Mouse (Mus musculus) MEL (cell line): ENCODE results near the gene Sgpp2. TPM values are rescaled to one million over a fixed set of nuclear protein-coding genes. Genes with fewer than 3 reads are reported as not detected.

Experiments
- DNase-seq: peaks from one replicate; pipeline ENCODE4 v3.0.0; 2011; ENCODE audit warnings: low read depth, low spot score
- H3K27ac ChIP-seq: 2 replicates; pipeline ENCODE4 v1.5.1; 2012; ENCODE audit warnings: low read depth, mild to moderate bottlenecking, control low read depth, low read length, moderate library complexity; ENCODE audit not compliant: control insufficient read depth
- H3K27me3 ChIP-seq, 2 experiments: fragments of 150-350 bp in 1 of 2; sonication (generic) in 1 of 2; 2 replicates each; pipeline ENCODE4 v1.6.1; 2012; ENCODE audit warnings: low read length in 2 of 2, mild to moderate bottlenecking in 2 of 2, improper control_type of control experiment in 1 of 2, moderate library complexity in 1 of 2; ENCODE audit not compliant: insufficient read depth in 2 of 2, control insufficient read depth in 1 of 2
- H3K36me3 ChIP-seq, 2 experiments: 2 replicates each; pipeline ENCODE4 v1.6.1; 2012 to 2014; ENCODE audit warnings: low read length in 2 of 2, improper control_type of control experiment in 1 of 2, inconsistent platforms in 1 of 2, mild to moderate bottlenecking in 1 of 2; ENCODE audit not compliant: insufficient read depth in 2 of 2, control insufficient read depth in 1 of 2
- H3K4me1 ChIP-seq, 2 experiments: fragments of 150-350 bp in 1 of 2; sonication (generic) in 1 of 2; 2 replicates each; pipeline ENCODE4 v1.6.1; 2012; ENCODE audit warnings: low read length in 2 of 2, improper control_type of control experiment in 1 of 2, mild to moderate bottlenecking in 1 of 2; ENCODE audit not compliant: insufficient read depth in 2 of 2, control insufficient read depth in 1 of 2
- H3K4me3 ChIP-seq, 2 experiments: fragments of 150-350 bp in 1 of 2; sonication (generic) in 1 of 2; 2 replicates each; pipeline ENCODE4 v1.5.1; 2012; ENCODE audit warnings: low read depth in 2 of 2, low read length in 2 of 2, mild to moderate bottlenecking in 2 of 2, moderate library complexity in 2 of 2, control low read depth in 1 of 2, improper control_type of control experiment in 1 of 2; ENCODE audit not compliant: control insufficient read depth in 1 of 2, insufficient read depth in 1 of 2
- H3K79me2 ChIP-seq: 2 replicates; pipeline ENCODE4 v1.6.1; 2012; ENCODE audit warnings: mild to moderate bottlenecking, low read length, moderate library complexity; ENCODE audit not compliant: control insufficient read depth, poor library complexity, insufficient read depth
- H3K9ac ChIP-seq: 2 replicates; pipeline ENCODE4 v1.6.1; 2012; ENCODE audit warnings: low read depth, mild to moderate bottlenecking, control low read depth, low read length, moderate library complexity; ENCODE audit not compliant: control insufficient read depth, poor library complexity, severe bottlenecking
- H3K9me3 ChIP-seq: fragments of 150-350 bp; sonication (generic); replicated peaks from 2 replicates; pipeline ENCODE4 v1.6.1; 2012; ENCODE audit warnings: mild to moderate bottlenecking, low read length, improper control_type of control experiment, moderate library complexity; ENCODE audit not compliant: insufficient read depth
- BHLHE40 ChIP-seq: IDR thresholded peaks from 2 replicates; pipeline ENCODE4 v1.6.1; 2012; ENCODE audit warnings: low read depth, mild to moderate bottlenecking, inconsistent platforms, low read length, improper control_type of control experiment, borderline replicate concordance
- CHD1 ChIP-seq: IDR thresholded peaks from 2 replicates; pipeline ENCODE4 v1.6.1; 2012; ENCODE audit warnings: low read depth, mild to moderate bottlenecking, inconsistent platforms, low read length, improper control_type of control experiment
- CHD2 ChIP-seq: IDR thresholded peaks from 2 replicates; pipeline ENCODE4 v1.6.1; 2011; ENCODE audit warnings: low read length, improper control_type of control experiment
- E2F4 ChIP-seq: IDR thresholded peaks from 2 replicates; pipeline ENCODE4 v1.6.1; 2011; ENCODE audit warnings: low read depth, low read length, improper control_type of control experiment, borderline replicate concordance
- ELF1 ChIP-seq: IDR thresholded peaks from 2 replicates; pipeline ENCODE4 v1.6.1; 2014; ENCODE audit warnings: low read depth, mild to moderate bottlenecking, inconsistent platforms, low read length, improper control_type of control experiment, moderate library complexity
- ETS1 ChIP-seq: IDR thresholded peaks from 2 replicates; pipeline ENCODE4 v1.6.1; 2012; ENCODE audit warnings: low read depth, mild to moderate bottlenecking, inconsistent platforms, low read length, improper control_type of control experiment, moderate library complexity
- GABPA ChIP-seq: IDR thresholded peaks from 2 replicates; pipeline ENCODE4 v1.6.1; 2012; ENCODE audit warnings: low read depth, mild to moderate bottlenecking, inconsistent platforms, low read length, improper control_type of control experiment, moderate library complexity
- GATA1 ChIP-seq: IDR thresholded peaks from 2 replicates; pipeline ENCODE4 v1.6.1; 2011; ENCODE audit warnings: low read depth, low read length, improper control_type of control experiment
- HCFC1 ChIP-seq: IDR thresholded peaks from 2 replicates; pipeline ENCODE4 v1.6.1; 2012; ENCODE audit warnings: low read depth, mild to moderate bottlenecking, inconsistent platforms, low read length, improper control_type of control experiment, moderate library complexity
- JUND ChIP-seq: IDR thresholded peaks from 2 replicates; pipeline ENCODE4 v1.6.1; 2011; ENCODE audit warnings: low read depth, mild to moderate bottlenecking, improper control_type of control experiment, low read length
- KAT2A ChIP-seq: conservative IDR thresholded peaks from 2 replicates; pipeline ENCODE4 v1.6.1; 2012; ENCODE audit warnings: low read depth, low read length, improper control_type of control experiment, inconsistent platforms
- MAX ChIP-seq: IDR thresholded peaks from 2 replicates; pipeline ENCODE4 v1.6.1; 2011; ENCODE audit warnings: low read length, improper control_type of control experiment
- MAZ ChIP-seq: IDR thresholded peaks from 2 replicates; pipeline ENCODE4 v1.6.1; 2012; ENCODE audit warnings: low read depth, mild to moderate bottlenecking, inconsistent platforms, low read length, improper control_type of control experiment
- MEF2A ChIP-seq: IDR thresholded peaks from 2 replicates; pipeline ENCODE4 v1.6.1; 2014; ENCODE audit warnings: low read depth, mild to moderate bottlenecking, inconsistent platforms, low read length, improper control_type of control experiment; ENCODE audit not compliant: poor library complexity, insufficient replicate concordance, severe bottlenecking; ENCODE audit errors: extremely low read depth
- MXI1 ChIP-seq: IDR thresholded peaks from 2 replicates; pipeline ENCODE4 v1.6.1; 2011; ENCODE audit warnings: mild to moderate bottlenecking, low read depth, low read length, improper control_type of control experiment
- NRF1 ChIP-seq: IDR thresholded peaks from 2 replicates; pipeline ENCODE4 v1.6.1; 2014; ENCODE audit warnings: low read depth, mild to moderate bottlenecking, inconsistent platforms, low read length, improper control_type of control experiment, moderate library complexity; ENCODE audit not compliant: poor library complexity, insufficient read depth, severe bottlenecking
- POLR2A ChIP-seq, 2 experiments: IDR thresholded peaks; 2 replicates each; pipeline ENCODE4 v1.6.1; 2011 to 2012; ENCODE audit warnings: low read length in 2 of 2, mild to moderate bottlenecking in 2 of 2, control low read depth in 1 of 2, improper control_type of control experiment in 1 of 2, low read depth in 1 of 2, moderate library complexity in 1 of 2; ENCODE audit not compliant: control insufficient read depth in 1 of 2, insufficient read depth in 1 of 2, poor library complexity in 1 of 2
- POLR2AphosphoS2 ChIP-seq: IDR thresholded peaks from 2 replicates; pipeline ENCODE4 v1.6.1; 2011; ENCODE audit warnings: low read length, improper control_type of control experiment
- POLR2AphosphoS5 ChIP-seq: IDR thresholded peaks from 2 replicates; pipeline ENCODE4 v1.6.1; 2012; ENCODE audit warnings: low read depth, borderline replicate concordance, mild to moderate bottlenecking, inconsistent platforms, low read length, moderate library complexity, mixed read lengths
- RAD21 ChIP-seq: IDR thresholded peaks from 2 replicates; pipeline ENCODE4 v1.6.1; 2011; ENCODE audit warnings: mild to moderate bottlenecking, low read depth, low read length, improper control_type of control experiment
- SIN3A ChIP-seq: IDR thresholded peaks from 2 replicates; pipeline ENCODE4 v1.6.1; 2012; ENCODE audit warnings: low read length, improper control_type of control experiment, inconsistent platforms
- USF1 ChIP-seq: IDR thresholded peaks from 2 replicates; pipeline ENCODE4 v1.6.1; 2014; ENCODE audit warnings: low read depth, mild to moderate bottlenecking, inconsistent platforms, low read length, improper control_type of control experiment, moderate library complexity
- USF2 ChIP-seq, 2 experiments: IDR thresholded peaks; 2 replicates each; pipeline ENCODE4 v1.6.1; 2011 to 2012; ENCODE audit warnings: improper control_type of control experiment in 2 of 2, low read length in 2 of 2, borderline replicate concordance in 1 of 2, inconsistent platforms in 1 of 2, low read depth in 1 of 2, mild to moderate bottlenecking in 1 of 2; ENCODE audit not compliant: insufficient read depth in 1 of 2
- ZMIZ1 ChIP-seq: IDR thresholded peaks from 2 replicates; pipeline ENCODE4 v1.6.1; 2012; ENCODE audit warnings: low read depth, mild to moderate bottlenecking, inconsistent platforms, low read length, improper control_type of control experiment, moderate library complexity
- ZNF384 ChIP-seq: IDR thresholded peaks from 2 replicates; pipeline ENCODE4 v1.6.1; 2012; ENCODE audit warnings: low read depth, mild to moderate bottlenecking, inconsistent platforms, low read length, improper control_type of control experiment
- polyA plus RNA-seq, 2 experiments: library from polyadenylated mRNA; stranded (reverse) in 1 of 2; unstranded in 1 of 2; fragments of >175 nt in 1 of 2; fragments of >200 nt in 1 of 2; gene quantifications; 2 replicates each; pipeline versions ENCODE4 v1.2.1 to v1.2.4; 2012; ENCODE audit warnings: low replicate concordance in 2 of 2, low read depth in 1 of 2; ENCODE audit not compliant: insufficient read length in 2 of 2, insufficient read depth in 1 of 2, missing spikeins in 1 of 2
- total RNA-seq: library from RNA; depleted of rRNA; stranded (reverse); fragments of 300-350 nt; gene quantifications from 2 replicates; pipeline ENCODE4 v1.2.3, GENCODE M21; 2012

The Sgpp2 gene
- total and polyA plus RNA-seq, 3 experiments = 0.08 to 0.12 TPM; not detected in 1

DNA sequence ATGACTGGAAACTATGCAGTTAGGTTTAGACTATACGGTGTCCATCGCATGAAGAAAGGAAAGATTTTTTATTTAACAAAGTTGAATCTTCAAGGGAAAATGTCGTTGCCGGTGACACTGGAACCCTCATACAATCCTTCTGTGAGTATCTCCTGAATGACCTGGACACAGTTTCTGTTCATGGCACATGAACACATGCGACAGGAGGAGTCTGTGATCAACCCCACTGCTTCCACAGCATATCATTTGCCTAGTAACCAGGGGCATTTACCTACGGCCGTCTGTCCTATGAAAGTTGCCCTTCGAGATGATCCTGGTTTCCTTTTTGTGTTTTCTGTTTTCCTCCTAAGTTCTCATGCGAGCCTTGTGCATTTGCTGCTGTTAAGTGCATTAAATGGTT, 123.3 kb downstream of the Sgpp2 start:
- H3K4me1 ChIP-seq = no peaks in the 10 kb centered on the region
- DNase-seq = no peak
- no peaks in the 10 kb centered on the region for H3K9me3 ChIP-seq
- no peak overlapping the region for H3K27ac ChIP-seq
- no peak overlapping the region for H3K9ac ChIP-seq
- no peak for TF ChIP-seq MAZ
- no peaks in the 10 kb centered on the region for H3K27me3 ChIP-seq
- peaks cover 0 to 28% of the 10 kb centered on the region in 2 experiments; a peak in 2 of 4 replicates for H3K36me3 ChIP-seq
- H3K79me2 ChIP-seq = no peaks in the 10 kb centered on the region
- H3K4me3 ChIP-seq = no peak overlapping the region

DNA sequence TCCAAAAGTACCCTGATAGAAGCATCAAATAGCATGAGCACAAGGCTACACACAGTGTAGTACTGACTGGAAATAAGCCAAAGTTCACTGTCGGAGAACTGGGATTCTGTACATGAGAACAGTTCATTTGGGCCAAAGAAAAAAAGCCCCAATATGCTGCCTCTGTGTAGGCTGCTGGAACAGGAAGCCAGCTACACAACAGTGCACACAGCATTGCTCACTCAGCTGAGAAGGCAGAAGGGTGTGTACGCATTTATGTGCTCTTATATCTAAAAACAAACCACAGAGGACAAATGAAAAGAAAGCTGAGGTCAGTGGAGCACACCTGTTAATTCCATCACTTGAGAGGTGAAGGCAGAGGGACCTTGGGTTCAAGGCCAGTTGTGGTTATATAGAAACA, 125.8 kb downstream of the Sgpp2 start:
- Histone ChIP-seq H3K27ac (no peak overlapping the region), H3K9me3 (no peaks in the 10 kb centered on the region), H3K4me3 (no peak overlapping the region), H3K79me2 (no peaks in the 10 kb centered on the region), H3K36me3 (peaks cover 0 to 29% of the 10 kb centered on the region in 2 experiments; a peak in 2 of 4 replicates), H3K27me3 (no peaks in the 10 kb centered on the region)
- no peak for DNase-seq
- TF ChIP-seq ETS1 (no peak), ZNF384 (no peak), MXI1 (no peak), KAT2A (no peak), CHD1 (no peak)
- TF ChIP-seq, all 39 proteins: peak for 0
- no peak overlapping the region for H3K9ac ChIP-seq
- H3K4me1 ChIP-seq = no peaks in the 10 kb centered on the region

DNA sequence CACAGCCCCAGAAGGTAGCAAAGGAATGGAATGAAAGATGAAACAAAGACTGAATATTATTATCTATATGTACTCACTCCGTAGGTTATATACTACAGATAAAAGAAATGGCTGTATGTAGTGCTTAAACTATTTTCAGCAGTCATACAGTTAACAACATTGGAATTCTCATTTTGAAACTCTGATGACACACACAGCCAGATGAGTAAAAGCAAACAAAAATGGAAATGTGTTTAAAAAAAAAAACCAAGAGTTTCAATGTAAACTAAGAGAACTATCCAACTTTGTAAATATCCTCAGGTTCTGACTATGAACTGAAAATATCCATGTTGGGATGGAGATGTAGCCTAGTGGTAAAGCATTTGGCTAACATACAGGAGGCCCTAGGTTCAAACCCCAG, 126.3 kb downstream of the Sgpp2 start:
- no peak overlapping the region for H3K9ac ChIP-seq
- no peak for TF ChIP-seq GATA1
- TF ChIP-seq BHLHE40 = no peak
- no peak for TF ChIP-seq MAX
- TF ChIP-seq SIN3A = no peak
- no peak for TF ChIP-seq ZMIZ1
- no peak for TF ChIP-seq ELF1
- TF ChIP-seq RAD21 = no peak
- no peak for TF ChIP-seq MEF2A
- TF ChIP-seq E2F4 = no peak
- no peak for TF ChIP-seq HCFC1
- TF ChIP-seq POLR2A (IDR thresholded peaks at IDR 0.05; ENCODE audit: control insufficient read depth in 1 of 2, insufficient read depth in 1 of 2, low read depth in 1 of 2, low read length in 2 of 2, poor library complexity in 1 of 2) = no peak
- no peak for TF ChIP-seq POLR2AphosphoS2
- no peak for TF ChIP-seq JUND
- TF ChIP-seq USF1 = no peak
- TF ChIP-seq CHD2 = no peak
- TF ChIP-seq GABPA = no peak
- TF ChIP-seq POLR2AphosphoS5 = no peak
- no peak for TF ChIP-seq USF2 (IDR thresholded peaks at IDR 0.05; ENCODE audit: borderline replicate concordance in 1 of 2, insufficient read depth in 1 of 2, low read depth in 1 of 2, low read length in 2 of 2)
- TF ChIP-seq NRF1 = no peak
- H3K27ac ChIP-seq = no peak overlapping the region
- H3K4me1 ChIP-seq = no peaks in the 10 kb centered on the region
- peaks cover 0 to 27% of the 10 kb centered on the region in 2 experiments; a peak in 2 of 4 replicates for H3K36me3 ChIP-seq
- no peaks in the 10 kb centered on the region for H3K27me3 ChIP-seq
- H3K79me2 ChIP-seq = no peaks in the 10 kb centered on the region
- DNase-seq = no peak
- H3K9me3 ChIP-seq = no peaks in the 10 kb centered on the region
- H3K4me3 ChIP-seq = no peak overlapping the region
